Mouse (Mus musculus): ENCODE results near the gene Arf3.
"Not testable (repeated sequence)": the region's sequence is repeated elsewhere in the genome, so short reads cannot be mapped to it uniquely, and the experiment has no call there.

Gene Arf3

DNA sequence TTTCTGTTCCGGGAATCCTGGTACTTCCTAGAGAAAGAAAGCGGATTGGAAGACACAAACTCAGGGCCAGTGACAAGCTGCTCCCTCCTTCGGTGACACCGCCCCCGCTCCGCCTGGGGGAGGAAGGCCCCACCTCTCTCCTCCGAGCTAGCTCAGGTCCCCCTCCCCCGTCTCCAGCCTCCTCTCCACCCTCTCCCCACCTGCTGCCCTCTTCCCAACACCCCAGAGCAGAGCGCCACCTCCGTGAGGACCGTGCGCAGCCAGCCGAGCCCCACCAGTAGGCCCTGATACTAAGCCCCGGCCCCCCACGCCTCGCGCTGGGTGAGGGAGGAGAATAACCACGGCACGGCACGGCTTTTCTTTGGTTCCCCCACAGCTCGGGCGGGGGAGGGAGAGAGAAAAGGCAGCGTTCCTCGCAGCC is 803 bp downstream of the Arf3 start:
- no peak for DNase-seq (ENCODE audit: extremely low spot score, low read depth, low spot score)

DNA sequence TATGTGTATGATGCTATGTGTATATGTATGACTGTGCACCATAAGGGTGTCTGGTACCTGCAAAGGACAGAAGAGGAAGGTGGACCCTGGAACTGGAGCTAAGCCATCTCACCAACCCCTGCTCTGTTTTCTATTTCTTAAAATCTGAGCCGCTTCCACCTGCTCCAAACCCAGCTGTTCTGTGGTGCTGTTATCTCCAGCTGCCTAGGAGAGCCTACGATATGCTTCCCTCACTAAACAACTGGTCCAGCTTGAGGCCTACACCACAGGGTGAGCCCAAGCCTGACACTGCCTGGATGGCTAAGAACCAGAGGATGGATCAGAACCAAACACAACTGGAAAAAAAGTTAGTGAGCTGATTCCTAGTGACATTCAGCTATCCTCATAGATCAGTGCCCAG is 8.9 kb downstream of the Arf3 start:
- DNase-seq (ENCODE audit: extremely low spot score, low read depth, low spot score) = no peak

DNA sequence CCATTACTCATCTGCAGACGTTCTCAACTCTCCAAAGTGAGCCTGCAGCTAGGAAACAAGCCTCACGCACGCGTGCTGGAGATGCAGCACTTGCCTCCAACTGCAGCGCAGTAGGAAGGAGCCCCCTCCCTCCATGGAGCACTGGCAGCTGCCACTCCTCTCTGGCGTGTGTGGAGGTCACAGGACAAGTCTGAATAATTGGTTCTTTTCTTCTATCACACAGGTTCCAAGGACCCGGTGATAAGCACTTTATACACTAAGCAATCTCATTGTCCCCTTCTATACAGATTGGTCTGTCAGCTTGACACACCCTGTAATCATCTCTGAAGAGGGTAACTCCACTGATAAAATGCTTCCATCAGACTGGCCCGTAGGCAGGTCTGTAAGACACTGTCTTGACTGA is 10.0 kb downstream of the Arf3 start:
- DNase-seq (ENCODE audit: extremely low spot score, low read depth, low spot score) = no peak

DNA sequence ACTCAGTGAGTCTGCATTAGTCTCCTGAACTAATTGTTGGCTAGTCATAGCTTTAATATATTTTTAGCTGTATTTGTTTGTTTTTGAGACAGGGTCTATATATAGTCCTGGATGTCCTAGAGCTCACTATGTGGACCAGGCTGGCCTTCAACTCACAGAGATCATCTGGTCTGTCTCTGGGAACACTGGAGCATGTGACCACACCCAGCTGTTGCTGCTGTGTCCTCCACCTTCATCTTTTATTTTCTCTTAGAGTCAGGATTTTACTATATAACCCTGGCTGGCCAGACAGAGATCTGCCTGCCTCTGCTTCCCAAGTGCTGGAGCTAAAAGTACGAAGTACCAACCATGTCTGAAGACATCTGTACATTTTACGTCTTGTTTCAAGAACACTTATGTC is 13.9 kb downstream of the Arf3 start:
- no peak for DNase-seq (ENCODE audit: extremely low spot score, low read depth, low spot score)

DNA sequence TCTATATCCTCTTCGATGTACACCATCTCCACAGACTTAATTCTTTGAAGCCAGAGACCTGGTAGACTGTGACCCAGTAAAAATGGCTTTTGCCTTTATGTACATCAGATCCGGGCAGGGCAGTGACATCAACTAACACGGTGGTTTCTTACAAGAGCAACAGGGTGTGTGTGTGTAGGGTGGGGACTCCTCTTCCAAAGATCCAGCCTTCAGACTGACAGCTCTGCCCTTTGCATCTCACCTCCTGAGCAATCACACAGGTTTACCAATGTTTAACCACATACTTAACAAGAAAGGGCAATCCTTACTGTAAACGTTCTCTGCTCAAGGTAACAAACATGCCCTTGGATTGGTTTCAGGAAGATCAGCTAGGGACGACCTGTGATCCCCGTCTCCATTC is 15.7 kb downstream of the Arf3 start:
- DNase-seq (ENCODE audit: extremely low spot score, low read depth, low spot score) = no peak

DNA sequence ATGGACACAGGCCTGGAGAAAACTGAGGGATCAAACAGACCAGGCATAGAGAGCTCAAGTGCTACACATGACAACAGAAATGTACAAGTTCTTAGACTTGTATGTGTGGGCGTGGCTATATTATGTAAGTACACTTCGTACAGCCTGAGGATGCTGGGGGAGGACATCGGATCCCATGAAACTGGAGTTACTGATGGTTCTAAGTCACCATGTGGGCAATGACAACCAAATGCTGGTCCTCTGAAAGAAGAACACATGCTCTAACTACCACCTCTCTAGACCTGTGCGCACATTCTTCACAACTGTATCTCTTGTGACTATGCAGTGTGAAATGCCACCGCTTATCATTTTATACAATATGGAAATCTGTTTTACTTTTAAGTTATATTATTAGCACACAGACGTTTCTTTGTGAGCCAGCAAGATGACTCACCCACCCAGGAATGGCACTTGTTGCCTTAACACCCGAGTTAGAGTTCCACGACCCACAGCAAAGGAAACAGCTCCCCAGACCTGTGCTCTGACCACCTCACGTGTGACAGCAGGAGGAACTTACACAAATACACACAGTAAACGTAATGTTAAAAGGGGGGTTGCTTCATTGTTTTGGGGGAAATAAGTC is 16.6 kb downstream of the Arf3 start:
- no peak for DNase-seq (ENCODE audit: extremely low spot score, low read depth, low spot score)

DNA sequence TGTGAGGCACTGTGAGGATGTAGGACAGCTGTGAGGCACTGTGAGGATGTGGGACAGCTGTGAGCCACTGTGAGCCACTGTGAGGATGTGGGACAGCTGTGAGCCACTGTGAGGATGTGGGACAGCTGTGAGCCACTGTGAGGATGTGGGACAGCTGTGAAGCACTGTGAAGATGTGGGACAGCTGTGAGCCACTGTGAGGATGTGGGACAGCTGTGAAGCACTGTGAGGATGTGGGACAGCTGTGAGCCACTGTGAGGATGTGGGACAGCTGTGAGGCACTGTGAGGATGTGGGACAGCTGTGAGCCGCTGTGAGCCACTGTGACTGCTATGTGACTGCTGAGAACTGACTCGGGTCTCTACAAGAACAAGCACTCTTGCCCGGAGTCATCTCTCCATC is 19.2 kb downstream of the Arf3 start:
- not testable (repeated sequence) for DNase-seq (ENCODE audit: extremely low spot score, low read depth, low spot score)

DNA sequence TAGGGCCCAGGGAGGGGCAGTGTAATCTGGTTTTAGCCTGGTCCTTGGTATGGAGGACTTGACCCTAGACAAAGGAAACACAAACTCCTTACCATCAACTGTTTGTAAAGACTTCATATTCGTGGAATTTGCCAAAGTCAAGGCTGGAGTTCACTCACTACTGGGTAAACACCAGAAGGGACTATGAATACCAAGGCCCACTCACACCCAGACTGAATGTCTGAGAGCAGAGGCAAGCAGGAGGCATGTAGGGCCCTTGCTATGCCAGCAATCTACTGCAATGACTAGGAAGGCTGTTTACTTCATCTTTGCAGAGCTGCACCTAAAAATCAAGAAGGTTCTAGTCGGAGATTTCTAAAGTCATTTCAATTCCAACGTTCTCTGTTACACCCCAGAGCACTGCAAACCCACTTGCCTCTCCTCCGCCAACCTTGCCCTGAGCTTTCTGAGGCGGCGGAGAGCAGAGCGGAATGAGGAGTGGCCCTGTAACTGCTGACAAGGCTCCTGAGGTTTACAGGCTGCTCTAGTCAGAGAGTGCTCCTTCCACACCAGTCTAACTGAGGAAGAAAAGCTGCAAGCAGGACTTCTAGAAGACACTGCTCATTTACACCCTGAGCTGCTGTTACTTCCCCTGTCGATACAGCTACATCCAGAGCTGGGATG is 20.1 kb downstream of the Arf3 start:
- DNase-seq (ENCODE audit: extremely low spot score, low read depth, low spot score) = no peak

DNA sequence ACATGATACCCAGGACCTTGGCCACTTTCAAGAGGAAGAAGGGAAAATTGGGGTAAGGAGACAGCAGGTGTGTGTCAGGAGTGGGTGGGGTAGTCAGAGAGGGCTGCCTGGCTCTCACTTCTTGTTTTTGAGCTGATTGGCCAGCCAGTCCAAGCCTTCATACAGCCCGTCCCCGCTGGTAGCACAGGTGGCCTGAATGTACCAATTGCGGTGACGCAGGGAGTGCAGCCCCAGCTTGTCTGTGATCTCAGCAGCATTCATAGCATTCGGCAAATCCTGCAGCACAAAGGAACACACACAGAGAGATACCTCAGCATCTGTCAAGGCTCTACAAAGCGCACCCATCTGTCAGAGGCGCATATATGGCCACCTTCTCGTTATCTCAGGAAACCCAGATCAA is 22.8 kb downstream of the Arf3 start:
- DNase-seq (ENCODE audit: extremely low spot score, low read depth, low spot score) = no peak

DNA sequence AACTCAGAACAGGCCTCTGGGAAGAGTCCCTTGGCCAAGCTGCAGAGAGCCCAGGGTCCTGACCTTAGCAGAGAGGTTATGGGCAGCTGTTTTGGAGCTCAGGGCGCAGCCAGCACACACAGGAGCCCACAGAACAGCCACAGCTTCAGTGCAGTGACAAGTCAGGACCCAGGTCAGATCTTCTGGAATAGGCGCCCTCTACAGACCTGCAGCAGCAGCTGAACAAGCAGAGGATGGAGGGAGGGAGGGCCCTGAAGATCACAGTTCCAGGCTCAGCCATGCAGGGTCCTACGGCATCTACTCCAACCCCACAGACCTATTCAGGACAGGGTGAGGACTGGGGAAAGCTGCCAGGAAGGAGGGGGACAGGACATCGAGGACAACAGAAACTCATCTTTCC is 24.2 kb downstream of the Arf3 start:
- no peak for DNase-seq (ENCODE audit: extremely low spot score, low read depth, low spot score)

DNA sequence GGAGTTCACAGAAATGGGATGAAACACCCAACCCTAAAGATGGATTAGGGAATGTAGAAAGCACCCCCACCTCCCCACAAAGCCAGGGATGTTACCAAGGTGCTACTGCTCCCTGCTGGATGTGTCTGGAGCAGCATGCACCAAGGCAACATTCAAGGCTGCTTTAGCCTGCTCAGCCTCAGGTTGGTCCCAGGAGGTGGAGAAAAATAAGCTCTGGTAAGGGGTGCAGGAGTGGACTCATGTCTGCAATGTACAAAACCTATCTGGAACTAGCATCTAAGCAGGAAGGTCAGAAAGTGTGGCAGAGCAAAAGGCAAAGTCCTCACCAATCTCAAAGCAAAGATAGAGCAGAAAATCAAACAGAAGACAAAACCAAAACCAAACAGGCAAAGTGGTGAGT is 25.1 kb downstream of the Arf3 start:
- DNase-seq (ENCODE audit: extremely low spot score, low read depth, low spot score) = no peak

DNA sequence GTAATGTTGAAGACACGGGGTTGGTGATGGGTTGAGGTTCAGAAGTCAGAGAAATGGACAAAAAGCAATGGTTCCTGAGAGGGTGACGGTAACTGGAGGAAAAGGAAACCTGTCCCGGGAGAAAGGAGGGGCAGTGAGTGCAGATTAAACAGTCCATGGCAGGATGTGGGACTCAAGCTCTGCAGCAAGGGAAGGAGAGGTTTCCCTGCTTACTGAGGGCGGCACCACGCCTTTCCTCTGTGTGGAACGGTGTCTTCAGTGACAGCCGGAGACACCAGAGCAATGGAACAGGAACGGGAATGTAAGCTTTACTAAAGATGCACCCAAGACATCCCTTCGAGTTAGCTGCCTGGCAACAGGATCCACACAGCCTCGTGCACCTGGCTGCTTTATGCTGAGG is 26.5 kb downstream of the Arf3 start:
- DNase-seq (ENCODE audit: extremely low spot score, low read depth, low spot score) = no peak

DNA sequence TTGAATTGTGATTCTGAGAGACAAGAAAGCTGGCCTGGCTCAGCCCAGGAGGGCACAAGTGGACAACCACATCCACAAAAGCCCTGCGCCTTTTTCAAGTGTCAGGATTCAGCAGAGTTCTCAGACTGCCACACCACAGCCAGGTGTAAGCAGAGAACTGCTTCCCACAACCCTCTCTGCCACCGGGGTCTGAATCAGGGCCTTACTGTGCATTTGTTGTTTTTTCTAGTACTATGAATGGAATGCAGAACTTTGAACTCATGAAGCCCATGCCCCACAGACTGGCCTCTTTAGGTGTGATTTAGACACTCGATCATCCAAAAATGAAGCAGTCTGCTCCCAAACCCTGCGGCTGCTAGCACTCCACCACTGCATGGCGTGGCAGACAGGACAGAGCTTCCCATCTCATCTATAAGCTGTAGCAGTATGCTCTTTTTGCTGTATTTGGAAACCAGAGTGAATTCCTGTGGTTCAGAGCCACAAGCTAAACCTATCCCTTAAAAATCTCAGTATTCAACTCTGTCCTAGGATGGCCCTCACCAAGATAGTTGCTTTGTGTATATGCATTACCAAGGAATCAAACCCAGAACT is 28.9 kb downstream of the Arf3 start:
- DNase-seq (ENCODE audit: extremely low spot score, low read depth, low spot score) = no peak

DNA sequence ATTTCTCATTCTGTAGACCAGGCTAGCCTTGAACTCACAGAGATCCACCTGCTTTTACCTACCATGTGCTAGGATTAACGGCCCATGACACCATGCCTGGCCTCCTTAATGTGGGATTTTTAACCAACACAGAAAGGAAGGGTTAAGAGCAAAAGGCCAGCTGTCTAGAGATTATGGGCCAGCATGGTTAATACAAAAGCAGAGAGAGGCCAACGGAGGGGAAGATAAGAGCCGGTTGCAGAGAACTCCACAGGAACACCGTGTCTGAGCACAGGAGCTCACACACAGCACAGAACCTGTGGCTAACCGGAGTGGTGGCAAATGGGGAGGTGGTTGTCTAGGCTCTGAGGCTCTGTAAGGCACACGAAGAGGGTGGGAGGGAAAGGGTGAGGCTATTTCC is 29.6 kb downstream of the Arf3 start:
- no peak for DNase-seq (ENCODE audit: extremely low spot score, low read depth, low spot score)

DNA sequence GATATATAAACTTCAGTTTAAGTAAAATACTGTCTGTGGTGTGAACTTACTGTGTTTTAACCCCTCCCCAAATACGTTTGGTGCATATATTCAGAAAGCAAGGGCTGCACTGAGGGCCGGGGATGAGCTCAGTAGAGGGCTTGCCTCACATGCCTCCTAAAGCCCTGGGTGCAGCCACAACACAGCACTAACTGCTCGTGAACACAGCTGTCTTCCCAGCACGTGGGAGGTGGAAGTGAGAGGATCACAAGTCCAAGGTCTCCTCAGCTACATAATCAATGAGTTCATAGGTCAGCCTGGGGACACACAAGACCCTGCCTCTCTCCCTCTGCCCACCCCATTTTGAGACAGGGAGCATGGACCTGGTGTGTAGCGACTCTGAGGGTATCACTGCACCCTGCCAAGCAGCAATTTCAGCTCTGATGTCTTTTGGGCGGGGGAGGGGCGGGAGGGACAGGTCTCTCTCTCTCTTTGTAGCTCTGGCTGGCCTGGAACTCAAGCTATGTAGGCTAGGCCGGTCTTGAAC is 30.9 kb downstream of the Arf3 start:
- DNase-seq (ENCODE audit: extremely low spot score, low read depth, low spot score) = no peak

DNA sequence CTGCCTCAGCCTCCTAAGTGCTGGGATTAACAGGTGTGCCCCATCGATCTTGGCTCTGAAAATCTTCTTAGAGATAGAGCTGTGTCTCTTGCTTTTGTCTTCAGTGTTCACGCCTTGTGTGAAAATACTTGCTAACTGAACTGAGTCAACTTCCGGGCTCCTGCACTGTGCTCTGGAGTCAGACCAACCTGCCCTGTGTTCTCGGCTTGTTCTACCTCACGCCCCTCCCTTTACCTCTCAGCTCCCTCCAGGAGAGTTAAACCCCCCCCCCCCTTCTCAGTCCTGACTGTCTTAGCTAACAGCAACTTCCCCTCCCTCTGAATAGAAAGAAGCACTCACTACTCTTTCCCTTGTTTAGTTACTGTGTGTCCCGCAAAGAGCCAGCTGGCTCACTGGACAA is 32.2 kb downstream of the Arf3 start:
- no peak for DNase-seq (ENCODE audit: extremely low spot score, low read depth, low spot score)

DNA sequence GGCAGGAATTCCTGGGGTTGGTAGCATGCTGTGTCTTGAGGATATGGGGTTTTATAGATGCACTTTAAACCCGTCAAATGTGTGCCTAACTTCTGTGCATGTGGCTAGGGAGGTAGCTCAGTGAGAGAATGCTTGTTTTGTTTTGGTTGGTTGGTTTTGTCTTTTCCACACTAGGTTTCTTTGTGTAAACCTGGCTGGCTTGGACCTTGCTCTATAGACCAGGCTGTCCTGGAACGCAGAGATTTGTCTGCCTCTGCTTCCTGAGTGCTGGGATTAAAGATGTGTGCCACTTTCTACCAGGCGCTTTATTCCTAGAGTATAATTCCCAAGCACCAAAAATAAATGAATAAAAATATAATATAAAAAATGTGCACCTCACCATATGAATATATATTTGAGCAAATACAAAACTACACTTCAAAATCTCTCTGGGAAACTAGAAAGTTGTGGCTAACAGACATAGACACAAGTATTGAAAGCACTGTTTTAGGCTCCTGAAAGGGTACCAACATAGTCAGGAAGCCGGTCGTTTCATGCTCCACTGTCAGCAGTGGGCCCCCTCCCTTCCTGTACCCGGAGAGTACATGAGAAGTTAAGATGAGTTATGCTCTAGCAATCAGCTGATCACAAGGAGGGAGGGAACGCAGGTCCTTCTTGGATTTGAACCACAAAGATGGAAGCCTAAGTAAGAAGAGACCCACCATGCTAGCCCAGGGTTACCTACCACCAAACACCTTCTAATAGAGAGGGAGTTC is 33.0 kb downstream of the Arf3 start:
- no peak for DNase-seq (ENCODE audit: extremely low spot score, low read depth, low spot score)

DNA sequence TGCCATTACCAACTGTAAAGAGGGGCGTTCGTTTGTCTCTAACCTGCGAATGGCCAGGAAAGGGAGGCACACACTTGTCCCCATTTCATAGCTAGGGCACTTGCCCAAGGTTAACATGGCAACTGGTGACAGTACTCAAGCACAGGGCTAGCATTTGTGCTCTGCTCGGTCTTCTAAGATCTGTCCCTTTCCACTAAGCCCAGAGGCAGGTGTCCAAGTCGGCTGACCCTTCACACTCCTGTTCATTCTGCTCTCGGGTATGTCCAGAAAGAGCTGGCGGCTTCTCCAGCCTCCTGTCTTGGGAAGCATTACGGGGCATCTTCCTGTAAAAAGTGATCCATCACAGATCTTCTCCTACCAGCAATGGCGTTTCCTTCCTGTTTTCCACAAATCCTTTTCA is 34.6 kb downstream of the Arf3 start:
- DNase-seq (ENCODE audit: extremely low spot score, low read depth, low spot score) = no peak

DNA sequence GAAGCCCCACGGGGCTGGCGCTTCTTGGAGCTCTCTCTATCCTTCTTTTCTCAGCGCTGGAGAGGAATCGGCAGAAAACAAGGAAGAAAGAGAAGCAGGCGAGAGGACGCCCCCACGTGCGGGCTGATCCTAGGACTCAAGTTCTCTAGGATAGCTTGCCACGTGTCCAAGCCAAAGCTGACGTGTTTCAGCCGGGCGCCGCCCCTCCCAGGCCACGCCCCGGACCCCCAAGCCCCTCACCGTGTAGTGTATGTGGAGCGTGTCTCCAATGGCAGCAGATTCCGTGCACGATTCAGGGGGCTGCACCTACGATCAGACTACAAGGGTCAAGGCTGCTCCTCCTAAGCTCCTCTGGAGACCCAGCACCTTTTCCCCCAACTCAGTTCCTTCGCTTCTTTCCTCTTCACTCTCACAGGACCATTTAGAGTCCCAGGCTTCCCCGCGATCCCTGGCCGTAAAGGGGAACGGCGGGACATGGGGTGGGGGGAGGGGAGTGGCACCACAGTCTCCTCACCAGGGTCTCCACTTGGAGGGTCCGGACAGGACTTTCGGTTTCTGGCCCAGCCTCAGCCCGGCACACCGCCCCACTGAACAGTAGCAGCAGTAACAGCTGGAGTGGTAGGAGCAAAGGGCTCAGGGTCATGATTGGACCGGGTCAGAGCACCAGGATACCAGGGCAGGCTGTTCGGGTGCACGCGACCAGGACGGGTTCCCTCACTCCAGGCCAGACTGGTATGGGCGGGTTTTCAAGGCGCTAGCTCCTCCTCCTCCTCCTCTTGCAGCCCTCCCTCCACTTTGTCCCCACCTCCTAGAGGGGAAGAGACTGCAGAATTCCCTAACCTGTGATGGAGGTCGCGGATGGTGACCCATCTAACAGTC is 35.3 kb downstream of the Arf3 start, which contains the start of gene Fkbp11:
Fkbp11 (minus strand) TSS at position 756 of the 879 bp plus-strand sequence.
- no peak for DNase-seq (ENCODE audit: extremely low spot score, low read depth, low spot score)

DNA sequence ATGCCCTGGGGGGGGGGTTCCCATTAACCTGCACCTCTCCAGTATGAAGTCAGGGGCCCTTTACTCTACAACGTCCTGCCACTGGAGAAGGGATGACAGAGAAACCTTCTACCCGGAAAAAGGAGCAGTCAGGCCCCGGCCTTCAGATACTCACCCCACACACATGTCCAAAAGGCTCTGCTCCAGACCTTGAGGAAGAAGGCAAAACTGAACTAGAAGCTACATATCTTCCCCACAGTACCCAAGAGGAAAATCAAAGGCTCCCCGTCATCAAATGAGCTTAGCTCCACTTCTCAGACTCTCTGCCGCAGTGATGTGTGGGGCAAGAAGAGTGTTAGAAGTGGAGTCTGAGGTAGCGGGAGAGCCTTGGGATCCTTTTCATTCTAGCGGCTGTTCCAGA is 36.3 kb downstream of the Arf3 start:
- no peak for DNase-seq (ENCODE audit: extremely low spot score, low read depth, low spot score)

DNA sequence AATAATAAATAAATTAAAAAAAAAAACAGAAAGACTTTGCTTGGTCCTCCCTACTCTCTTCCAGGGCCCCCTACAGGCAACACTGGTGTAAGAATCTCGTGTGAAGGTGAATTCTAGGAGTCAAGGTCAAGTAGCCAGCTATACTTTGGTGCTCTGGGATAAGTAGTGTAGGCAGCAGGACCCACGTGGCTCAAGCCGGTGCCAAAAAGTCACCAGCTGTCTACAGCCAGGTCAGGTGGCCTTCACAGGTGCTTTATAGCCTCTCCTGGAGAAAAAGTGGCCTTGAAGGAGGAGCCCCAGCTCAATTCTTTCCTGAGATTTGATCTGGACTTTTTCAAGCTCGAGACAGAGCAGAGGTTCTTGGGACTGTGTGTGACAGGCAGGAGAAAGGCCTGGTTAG is 36.9 kb downstream of the Arf3 start:
- DNase-seq (ENCODE audit: extremely low spot score, low read depth, low spot score) = no peak

Measured in hindlimb bud, embryonic 11.5 days (tissue).